Mouse (Mus musculus): ENCODE data around the gene Nudc.

DNA sequence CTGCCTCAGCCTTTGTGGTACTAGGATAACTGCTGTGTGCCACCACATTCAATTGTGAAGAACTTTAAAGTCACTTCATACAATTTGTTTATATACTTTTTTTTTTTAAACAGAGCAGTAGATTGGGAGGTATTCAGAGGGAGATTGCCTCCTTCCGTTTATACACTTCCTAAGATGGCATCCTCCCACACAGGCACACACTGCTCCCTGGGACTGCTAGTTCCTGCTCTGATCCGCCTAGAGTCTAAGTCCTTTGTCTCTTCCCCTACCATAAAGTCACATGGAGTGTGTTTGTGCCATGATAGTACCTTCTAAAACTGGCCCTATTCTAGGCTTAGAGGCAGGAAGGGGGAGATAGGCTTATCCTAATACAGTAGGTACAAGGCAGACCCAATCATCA is 24.3 kb downstream of the Nudc start:
- TF ChIP-seq USF1 (IDR thresholded peaks at IDR 0.05; ENCODE audit: low read depth) (no peak), CTCF (IDR thresholded peaks at IDR 0.05; ENCODE audit: control insufficient read depth, insufficient read depth, insufficient read length) (no peak), CEBPB (IDR thresholded peaks at IDR 0.05; ENCODE audit: low read depth) (no peak), MAX (IDR thresholded peaks at IDR 0.05) (no peak)

Data from C2C12 (cell line).